Mouse (Mus musculus): ENCODE measurements around the gene Olfr123. TPM values are rescaled to one million over a fixed set of nuclear protein-coding genes. Genes with fewer than 3 reads are reported as not detected.

Gene Olfr123
- total RNA-seq (2014; rRNA removed): not detected in 2 replicates
- not detected in 2 replicates for polyA plus RNA-seq (2015; fragmentation: Nextera tagmentation; extraction: Ambion mirVana)

- no peak for ATAC-seq
Measured at GRCm38 (mm10) chr17:37793229-37793628, at the start of gene Olfr123. Gene Olfr123 (plus strand): TSS chr17:37793529.

GRCm38 (mm10) chr17:37768307-37768706 is 25.0 kb upstream of the Olfr123 start, which contains the start of gene Olfr122:
Gene Olfr122 (plus strand): TSS chr17:37768607.
- DNase-seq (no peak), ATAC-seq (no peak)
- no peaks in the 10 kb centered on the region for H3K4me1 ChIP-seq (ENCODE audit: insufficient read depth)
- no peaks in the 10 kb centered on the region for H3K36me3 ChIP-seq (ENCODE audit: insufficient read depth)
- H3K9me3 ChIP-seq (ENCODE audit: low read length): no peaks in the 10 kb centered on the region
- 86% methylated on average over 4 of the region's 4 CpGs for WGBS
- H3K4me2 ChIP-seq (ENCODE audit: low read depth): no peak within 1 kb of the TSS
- no peaks in the 10 kb centered on the region for H3K27me3 ChIP-seq (ENCODE audit: insufficient read depth, low read length)
- TF ChIP-seq CTCF (IDR thresholded peaks at IDR 0.05; ENCODE audit: low read depth): no peak
- H3K27ac ChIP-seq (ENCODE audit: low read depth, low read length): no peak within 1 kb of the TSS
- no peak within 1 kb of the TSS for H3K9ac ChIP-seq
- H3K4me3 ChIP-seq (ENCODE audit: low read depth, low read length): no peak within 1 kb of the TSS

More at GRCm38 (mm10) chr17:37793229-37793628, at the start of gene Olfr123:
- Histone ChIP-seq H3K9ac (no peak within 1 kb of the TSS), H3K27me3 (ENCODE audit: insufficient read depth, low read length) (no peaks in the 10 kb centered on the region), H3K9me3 (ENCODE audit: low read length) (no peaks in the 10 kb centered on the region), H3K27ac (ENCODE audit: low read depth, low read length) (no peak within 1 kb of the TSS), H3K4me3 (ENCODE audit: low read depth, low read length) (no peak within 1 kb of the TSS), H3K4me1 (ENCODE audit: insufficient read depth) (no peaks in the 10 kb centered on the region), H3K4me2 (ENCODE audit: low read depth) (no peak within 1 kb of the TSS), H3K36me3 (ENCODE audit: insufficient read depth) (no peaks in the 10 kb centered on the region)
- WGBS: 90% methylated on average over 2 of the region's 2 CpGs
- no peak for TF ChIP-seq CTCF (IDR thresholded peaks at IDR 0.05; ENCODE audit: low read depth)
- DNase-seq: no peak

GRCm38 (mm10) chr17:37799588-37799987 is 6.3 kb downstream of the Olfr123 start, which contains the start of gene Olfr124:
Gene Olfr124 (plus strand): TSS chr17:37799888.
- H3K9me3 ChIP-seq (ENCODE audit: low read length): no peaks in the 10 kb centered on the region
- TF ChIP-seq CTCF (IDR thresholded peaks at IDR 0.05; ENCODE audit: low read depth): no peak
- 87% methylated on average over 3 of the region's 3 CpGs for WGBS
- H3K27me3 ChIP-seq (ENCODE audit: insufficient read depth, low read length): no peaks in the 10 kb centered on the region
- no peak within 1 kb of the TSS for H3K9ac ChIP-seq
- no peak within 1 kb of the TSS for H3K27ac ChIP-seq (ENCODE audit: low read depth, low read length)
- H3K4me2 ChIP-seq (ENCODE audit: low read depth): no peak within 1 kb of the TSS
- DNase-seq (no peak), ATAC-seq (no peak)
- no peak within 1 kb of the TSS for H3K4me3 ChIP-seq (ENCODE audit: low read depth, low read length)
- H3K36me3 ChIP-seq (ENCODE audit: insufficient read depth): no peaks in the 10 kb centered on the region
- H3K4me1 ChIP-seq (ENCODE audit: insufficient read depth): no peaks in the 10 kb centered on the region

GRCm38 (mm10) chr17:37832649-37833048 is 39.3 kb downstream of the Olfr123 start, which contains the start of gene Olfr125:
Gene Olfr125 (plus strand): TSS chr17:37832949.
- TF ChIP-seq CTCF (IDR thresholded peaks at IDR 0.05; ENCODE audit: low read depth): no peak
- H3K4me3 ChIP-seq (ENCODE audit: low read depth, low read length): no peak within 1 kb of the TSS
- H3K27me3 ChIP-seq (ENCODE audit: insufficient read depth, low read length): no peaks in the 10 kb centered on the region
- no peak for ATAC-seq
- H3K27ac ChIP-seq (ENCODE audit: low read depth, low read length): no peak within 1 kb of the TSS
- no peaks in the 10 kb centered on the region for H3K36me3 ChIP-seq (ENCODE audit: insufficient read depth)
- no peaks in the 10 kb centered on the region for H3K4me1 ChIP-seq (ENCODE audit: insufficient read depth)
- no peak within 1 kb of the TSS for H3K4me2 ChIP-seq (ENCODE audit: low read depth)
- no peaks in the 10 kb centered on the region for H3K9me3 ChIP-seq (ENCODE audit: low read length)
- H3K9ac ChIP-seq: no peak within 1 kb of the TSS
- no peak for DNase-seq

- Histone ChIP-seq H3K4me3 (ENCODE audit: low read depth, low read length) (no peak within 1 kb of the TSS), H3K4me1 (ENCODE audit: insufficient read depth) (no peaks in the 10 kb centered on the region), H3K9ac (no peak within 1 kb of the TSS), H3K9me3 (ENCODE audit: low read length) (no peaks in the 10 kb centered on the region), H3K27me3 (ENCODE audit: insufficient read depth, low read length) (no peaks in the 10 kb centered on the region), H3K4me2 (ENCODE audit: low read depth) (no peak within 1 kb of the TSS), H3K36me3 (ENCODE audit: insufficient read depth) (no peaks in the 10 kb centered on the region), H3K27ac (ENCODE audit: low read depth, low read length) (no peak within 1 kb of the TSS)
- TF ChIP-seq CTCF (IDR thresholded peaks at IDR 0.05; ENCODE audit: low read depth): no peak
- no peak for DNase-seq
- no peak for ATAC-seq
Measured at GRCm38 (mm10) chr17:37847183-37847582, 53.9 kb downstream of the Olfr123 start, which contains the start of gene Olfr126. Gene Olfr126 (plus strand): TSS chr17:37847483.

Other genes with a start within 250 kb of the Olfr123 start
- gene Olfr112, start 224.1 kb upstream of the Olfr123 start, total RNA-seq (2014; rRNA removed): not detected in 2 replicates
- gene Olfr112, start 224.1 kb upstream of the Olfr123 start, polyA plus RNA-seq (2015; fragmentation: Nextera tagmentation; extraction: Ambion mirVana): not detected in 2 replicates
- gene Olfr113, start 215.9 kb upstream of the Olfr123 start, total RNA-seq (2014; rRNA removed): not detected in 2 replicates
- gene Olfr113, start 215.9 kb upstream of the Olfr123 start, polyA plus RNA-seq (2015; fragmentation: Nextera tagmentation; extraction: Ambion mirVana): not detected in 2 replicates
- gene Olfr114, start 200.8 kb upstream of the Olfr123 start, total RNA-seq (2014; rRNA removed): not detected in 2 replicates
- not detected in 2 replicates for gene Olfr114, start 200.8 kb upstream of the Olfr123 start, polyA plus RNA-seq (2015; fragmentation: Nextera tagmentation; extraction: Ambion mirVana)
- gene Olfr115, start 166.4 kb upstream of the Olfr123 start, total RNA-seq (2014; rRNA removed): not detected in 2 replicates
- gene Olfr115, start 166.4 kb upstream of the Olfr123 start, polyA plus RNA-seq (2015; fragmentation: Nextera tagmentation; extraction: Ambion mirVana): not detected in 2 replicates
- gene Olfr116, start 166.3 kb upstream of the Olfr123 start, total RNA-seq (2014; rRNA removed): not detected in 2 replicates
- gene Olfr116, start 166.3 kb upstream of the Olfr123 start, polyA plus RNA-seq (2015; fragmentation: Nextera tagmentation; extraction: Ambion mirVana): not detected in 2 replicates
- gene Olfr117, start 129.7 kb upstream of the Olfr123 start, total RNA-seq (2014; rRNA removed): not detected in 2 replicates
- gene Olfr117, start 129.7 kb upstream of the Olfr123 start, polyA plus RNA-seq (2015; fragmentation: Nextera tagmentation; extraction: Ambion mirVana): not detected in 2 replicates
- gene Olfr118, start 126.5 kb upstream of the Olfr123 start, total RNA-seq (2014; rRNA removed): not detected in 2 replicates
- gene Olfr118, start 126.5 kb upstream of the Olfr123 start, polyA plus RNA-seq (2015; fragmentation: Nextera tagmentation; extraction: Ambion mirVana): not detected in 2 replicates
- not detected in 2 replicates for gene Olfr119, start 97.0 kb upstream of the Olfr123 start, total RNA-seq (2014; rRNA removed)
- gene Olfr119, start 97.0 kb upstream of the Olfr123 start, polyA plus RNA-seq (2015; fragmentation: Nextera tagmentation; extraction: Ambion mirVana): not detected in 2 replicates
- not detected in 2 replicates for gene Olfr120, start 71.7 kb upstream of the Olfr123 start, total RNA-seq (2014; rRNA removed)
- gene Olfr120, start 71.7 kb upstream of the Olfr123 start, polyA plus RNA-seq (2015; fragmentation: Nextera tagmentation; extraction: Ambion mirVana): not detected in 2 replicates
- not detected in 2 replicates for gene Olfr121, start 44.7 kb upstream of the Olfr123 start, total RNA-seq (2014; rRNA removed)
- gene Olfr121, start 44.7 kb upstream of the Olfr123 start, polyA plus RNA-seq (2015; fragmentation: Nextera tagmentation; extraction: Ambion mirVana): not detected in 2 replicates
- not detected in 2 replicates for gene Olfr122, start 24.9 kb upstream of the Olfr123 start, total RNA-seq (2014; rRNA removed)
- gene Olfr122, start 24.9 kb upstream of the Olfr123 start, polyA plus RNA-seq (2015; fragmentation: Nextera tagmentation; extraction: Ambion mirVana): not detected in 2 replicates
- not detected in 2 replicates for gene Olfr124, start 6.4 kb downstream of the Olfr123 start, total RNA-seq (2014; rRNA removed)
- gene Olfr124, start 6.4 kb downstream of the Olfr123 start, polyA plus RNA-seq (2015; fragmentation: Nextera tagmentation; extraction: Ambion mirVana): not detected in 2 replicates
- gene Olfr125, start 39.4 kb downstream of the Olfr123 start, total RNA-seq (2014; rRNA removed): not detected in 2 replicates
- not detected in 2 replicates for gene Olfr125, start 39.4 kb downstream of the Olfr123 start, polyA plus RNA-seq (2015; fragmentation: Nextera tagmentation; extraction: Ambion mirVana)
- gene Olfr126, start 54.0 kb downstream of the Olfr123 start, total RNA-seq (2014; rRNA removed): not detected in 2 replicates
- gene Olfr126, start 54.0 kb downstream of the Olfr123 start, polyA plus RNA-seq (2015; fragmentation: Nextera tagmentation; extraction: Ambion mirVana): not detected in 2 replicates
- not detected in 2 replicates for gene Olfr127, start 106.9 kb downstream of the Olfr123 start, total RNA-seq (2014; rRNA removed)
- gene Olfr127, start 106.9 kb downstream of the Olfr123 start, polyA plus RNA-seq (2015; fragmentation: Nextera tagmentation; extraction: Ambion mirVana): not detected in 2 replicates
- gene Olfr128, start 127.0 kb downstream of the Olfr123 start, total RNA-seq (2014; rRNA removed): not detected in 2 replicates
- not detected in 2 replicates for gene Olfr128, start 127.0 kb downstream of the Olfr123 start, polyA plus RNA-seq (2015; fragmentation: Nextera tagmentation; extraction: Ambion mirVana)
- not detected in 2 replicates for gene Olfr761, start 159.6 kb downstream of the Olfr123 start, total RNA-seq (2014; rRNA removed)
- gene Olfr761, start 159.6 kb downstream of the Olfr123 start, polyA plus RNA-seq (2015; fragmentation: Nextera tagmentation; extraction: Ambion mirVana): not detected in 2 replicates

Measured in forebrain, postnatal 0 days (tissue).